Mouse (Mus musculus) heart, adult 2 months (tissue): ENCODE data around the gene Gm9758. TPM values are rescaled to one million over a fixed set of nuclear protein-coding genes. Genes with fewer than 3 reads are reported as not detected.
"Not testable (repeated sequence)": the region's sequence is repeated elsewhere in the genome, so short reads cannot be mapped to it uniquely, and the experiment has no call there.

Source experiments
- DNase-seq, 2 experiments: peaks; one replicate each; pipeline ENCODE4 v3.0.0; 2021
- H3K27ac ChIP-seq: fragments of 200-600 bp; 2 replicates; pipeline ENCODE4 v1.8.1; 2022
- H3K27me3 ChIP-seq: fragments of 200-500 bp; 2 replicates; pipeline ENCODE4 v1.6.1; 2012; ENCODE audit warnings: mild to moderate bottlenecking, low read length, inconsistent platforms, mixed read lengths; ENCODE audit not compliant: control insufficient read depth, insufficient read depth
- H3K36me3 ChIP-seq: fragments of 200-500 bp; 2 replicates; pipeline ENCODE4 v1.6.1; 2012; ENCODE audit warnings: low read length, inconsistent platforms; ENCODE audit not compliant: control insufficient read depth, insufficient read depth
- H3K4me1 ChIP-seq: fragments of 200-500 bp; 2 replicates; pipeline ENCODE4 v1.6.1; 2011; ENCODE audit warnings: low read length; ENCODE audit not compliant: control insufficient read depth, insufficient read depth
- H3K4me3 ChIP-seq: fragments of 200-600 bp; 2 replicates; pipeline ENCODE4 v1.8.1; 2022
- H3K79me2 ChIP-seq: fragments of 200-500 bp; replicated peaks from 2 replicates; pipeline ENCODE4 v1.6.1; 2012; ENCODE audit warnings: mild to moderate bottlenecking, inconsistent platforms, low read length, moderate library complexity, mixed read lengths; ENCODE audit not compliant: control insufficient read depth, insufficient read depth
- H3K9ac ChIP-seq: fragments of 200-500 bp; 2 replicates; pipeline ENCODE4 v1.6.1; 2012; ENCODE audit warnings: low read depth, mild to moderate bottlenecking, control low read depth, inconsistent platforms, low read length, mixed read lengths
- CTCF ChIP-seq: fragments of 200-600 bp; IDR thresholded peaks from 2 replicates; pipeline ENCODE4 v1.8.1; 2022; ENCODE audit warnings: antibody characterized with exemption, mild to moderate bottlenecking, moderate library complexity
- WGBS: fragments of 180-500 bp; shearing (Covaris S2); methylation state at CpG from one replicate; pipeline ENCODE4 v1.1.7; 2018; 5-methylcytosine and 5-hydroxymethylcytosine counted together
- intact Hi-C: fragments of 180-260 bp; cut with DNase I; formaldehyde crosslinking; loops from one replicate; pipeline ENCODE4 v1.15.1; 2025
- long read RNA-seq: library from polyadenylated mRNA; stranded (forward); transcript quantifications from one replicate; pipeline ENCODE4 v2.0.0, GENCODE M21; 2021
- polyA plus RNA-seq: library from polyadenylated mRNA; depleted of rRNA; stranded (reverse); fragments of >200 nt; gene quantifications from 2 replicates; pipeline ENCODE4 v1.2.3, GENCODE M21; 2012; rRNA removed
- total RNA-seq, 2 experiments: library from RNA; stranded (reverse); gene quantifications; 2 replicates each; pipeline ENCODE4 v1.2.3; 2021

Gm9758 gene
- total RNA-seq: not detected
- polyA plus RNA-seq: not detected in 2 replicates
- long read RNA-seq: 0 reads

GRCm38 (mm10) chr5:14914799-14915198 lies at the start of gene Gm9758:
Gene Gm9758, minus strand, starts transcription at chr5:14914899.
- H3K36me3 ChIP-seq, intact Hi-C loops, H3K27me3 ChIP-seq, H3K27ac ChIP-seq, H3K4me1 ChIP-seq, H3K9ac ChIP-seq, H3K79me2 ChIP-seq, H3K4me3 ChIP-seq, DNase-seq: not testable (repeated sequence)
- 21% methylated on average over 1 of the region's 1 CpGs for WGBS

GRCm38 (mm10) chr5:14963821-14964220 lies 49.1 kb upstream of the Gm9758 start:
- TF ChIP-seq CTCF: peak; percentile 24; the same call in 1 of the 2 replicates
- H3K4me3 ChIP-seq, intact Hi-C loops: not testable (repeated sequence)

GRCm38 (mm10) chr5:14961502-14961901 lies 46.8 kb upstream of the Gm9758 start:
- H3K79me2 ChIP-seq, H3K4me1 ChIP-seq, intact Hi-C loops, H3K27me3 ChIP-seq, H3K27ac ChIP-seq, H3K4me3 ChIP-seq, H3K36me3 ChIP-seq, DNase-seq, H3K9ac ChIP-seq: not testable (repeated sequence)
- 69% methylated on average over 4 of the region's 4 CpGs for WGBS

More at GRCm38 (mm10) chr5:14963821-14964220, 49.1 kb upstream of the Gm9758 start:
- H3K9ac ChIP-seq, H3K79me2 ChIP-seq, DNase-seq, H3K27ac ChIP-seq, H3K4me1 ChIP-seq, H3K27me3 ChIP-seq, H3K36me3 ChIP-seq: not testable (repeated sequence)
- 76% methylated on average over 13 of the region's 13 CpGs for WGBS

- DNase-seq, H3K79me2 ChIP-seq, H3K9ac ChIP-seq, H3K4me3 ChIP-seq, intact Hi-C loops, H3K27me3 ChIP-seq, H3K4me1 ChIP-seq, H3K27ac ChIP-seq, H3K36me3 ChIP-seq: not testable (repeated sequence)
- WGBS: 74% methylated on average over 1 of the region's 1 CpGs
Observed at GRCm38 (mm10) chr5:14955928-14956706, 41.4 kb upstream of the Gm9758 start.

- H3K79me2 ChIP-seq, H3K9ac ChIP-seq, H3K27me3 ChIP-seq, H3K4me1 ChIP-seq, H3K36me3 ChIP-seq, intact Hi-C loops, H3K4me3 ChIP-seq, H3K27ac ChIP-seq, DNase-seq: not testable (repeated sequence)
Observed at GRCm38 (mm10) chr5:14953587-14953986, 38.9 kb upstream of the Gm9758 start.

GRCm38 (mm10) chr5:14952749-14953148 lies 38.0 kb upstream of the Gm9758 start:
- 56% methylated on average over 3 of the region's 3 CpGs for WGBS
- H3K79me2 ChIP-seq, H3K36me3 ChIP-seq, H3K9ac ChIP-seq, H3K27ac ChIP-seq, H3K4me1 ChIP-seq, H3K27me3 ChIP-seq, H3K4me3 ChIP-seq, DNase-seq, intact Hi-C loops: not testable (repeated sequence)

GRCm38 (mm10) chr5:14951822-14952221 lies 37.1 kb upstream of the Gm9758 start:
- intact Hi-C loops, H3K4me3 ChIP-seq, H3K4me1 ChIP-seq, H3K9ac ChIP-seq, H3K79me2 ChIP-seq, H3K27ac ChIP-seq, H3K36me3 ChIP-seq, DNase-seq, H3K27me3 ChIP-seq: not testable (repeated sequence)
- 61% methylated on average over 7 of the region's 7 CpGs for WGBS

GRCm38 (mm10) chr5:14947482-14948198 lies 32.9 kb upstream of the Gm9758 start:
- intact Hi-C loops, H3K36me3 ChIP-seq, H3K9ac ChIP-seq, H3K4me3 ChIP-seq, H3K27me3 ChIP-seq, H3K27ac ChIP-seq, H3K4me1 ChIP-seq, H3K79me2 ChIP-seq, DNase-seq: not testable (repeated sequence)
- 51% methylated on average over 4 of the region's 4 CpGs for WGBS

- H3K36me3 ChIP-seq, H3K27ac ChIP-seq, H3K27me3 ChIP-seq, H3K4me1 ChIP-seq, H3K79me2 ChIP-seq, DNase-seq, H3K9ac ChIP-seq, H3K4me3 ChIP-seq, intact Hi-C loops: not testable (repeated sequence)
- 37% methylated on average over 4 of the region's 4 CpGs for WGBS
Observed at GRCm38 (mm10) chr5:14945524-14945923, 30.8 kb upstream of the Gm9758 start.
